7 mouse cellular contexts compared by ENCODE assay signal in the genomic region with DNA sequence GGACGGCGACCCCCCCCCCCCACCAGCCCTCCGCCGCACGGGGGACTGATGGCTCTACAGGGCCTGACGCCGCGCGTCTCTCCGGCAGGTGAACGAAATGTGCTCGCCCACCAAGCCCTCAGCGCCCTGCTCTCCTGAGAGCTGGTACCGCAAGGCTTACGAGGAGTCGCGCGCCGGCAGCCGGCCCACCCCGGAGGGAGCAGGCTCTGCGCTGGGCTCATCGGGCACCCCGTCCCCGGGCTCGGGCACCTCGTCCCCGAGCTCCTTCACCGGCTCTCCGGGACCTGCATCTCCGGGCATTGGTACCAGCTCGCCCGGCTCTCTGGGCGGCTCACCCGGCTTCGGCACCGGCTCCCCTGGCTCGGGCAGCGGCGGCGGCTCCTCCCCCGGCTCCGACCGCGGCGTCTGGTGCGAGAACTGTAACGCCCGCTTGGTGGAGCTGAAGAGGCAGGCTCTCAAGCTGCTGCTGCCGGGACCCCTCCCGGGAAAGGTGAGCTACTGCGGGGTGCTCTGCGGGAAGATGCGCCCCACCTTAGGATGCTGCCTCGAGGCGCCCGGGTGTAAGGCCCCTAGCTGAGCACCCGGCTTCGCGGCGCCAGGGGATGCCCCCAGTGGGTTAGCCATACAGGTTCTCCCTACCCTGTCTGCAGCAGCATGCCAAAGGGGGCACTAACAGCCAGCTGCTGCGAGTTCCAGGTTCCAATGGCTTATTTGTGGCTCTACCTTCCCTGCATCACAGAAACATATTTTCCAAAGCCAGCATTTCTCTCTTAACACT. TPM values are rescaled to one million over a fixed set of nuclear protein-coding genes. Genes with fewer than 3 reads are reported as not detected.
DNase-seq lines count a peak whose midpoint lies in the region; ATAC-seq and TF ChIP-seq lines count a peak whose summit lies in the region.

No protein-coding gene starts in this region.

- peak overlapping the region; percentile 61 for H3ac ChIP-seq in myocyte (ENCODE audit: control insufficient read depth, insufficient read length)

- H3K4me1 ChIP-seq in bone marrow macrophage, adult 2 months (ENCODE audit: control insufficient read depth, insufficient read depth, low read length) = no peaks in the 10 kb centered on the region; the same call in 1 of the 2 replicates
- H3K4me1 ChIP-seq in forebrain, embryonic 11.5 days (replicated peaks; ENCODE audit: control insufficient read depth, insufficient read depth, low read length) = peaks cover 7% of the 10 kb centered on the region; the same call in 1 of the 2 replicates
- H3K4me1 ChIP-seq in heart, embryonic 14.5 days (ENCODE audit: control insufficient read depth in 2 of 2, insufficient read depth in 2 of 2, low read length in 2 of 2) = peaks cover 6 to 32% of the 10 kb centered on the region in 2 experiments
- H3K4me1 ChIP-seq in kidney, postnatal 0 days (replicated peaks; ENCODE audit: insufficient read depth, low read length) = peaks cover 16% of the 10 kb centered on the region
- peaks cover 5% of the 10 kb centered on the region; the same call in 1 of the 2 replicates for H3K4me1 ChIP-seq in liver, adult 2 months (ENCODE audit: control insufficient read depth, insufficient read depth, low read length)
- peaks cover 17% of the 10 kb centered on the region for H3K4me1 ChIP-seq in stomach, embryonic 14.5 days (ENCODE audit: control insufficient read depth, insufficient read depth, low read length)

- no peaks in the 10 kb centered on the region for H3K79me2 ChIP-seq in liver, adult 2 months (ENCODE audit: control insufficient read depth, insufficient read depth, low read length)
- H3K79me2 ChIP-seq in myocyte (ENCODE audit: control insufficient read depth, insufficient read depth) = peaks cover 5% of the 10 kb centered on the region

- WGBS in forebrain, embryonic 11.5 days = under 1% methylated on average over 54 of the region's 62 CpGs
- WGBS in heart, embryonic 14.5 days = under 1% methylated on average over 55 of the region's 62 CpGs
- under 1% methylated on average over 60 of the region's 62 CpGs for WGBS in kidney, postnatal 0 days
- 1% methylated on average over 62 of the region's 62 CpGs for WGBS in liver, adult 2 months
- WGBS in stomach, embryonic 14.5 days = under 1% methylated on average over 62 of the region's 62 CpGs

- H3K9me3 ChIP-seq in forebrain, embryonic 11.5 days (ENCODE audit: control insufficient read depth, low read length) = no peaks in the 10 kb centered on the region
- no peaks in the 10 kb centered on the region for H3K9me3 ChIP-seq in heart, embryonic 14.5 days (ENCODE audit: control insufficient read depth, low read length)
- H3K9me3 ChIP-seq in kidney, postnatal 0 days (replicated peaks; ENCODE audit: low read length) = no peaks in the 10 kb centered on the region
- no peaks in the 10 kb centered on the region for H3K9me3 ChIP-seq in stomach, embryonic 14.5 days (ENCODE audit: control insufficient read depth, low read depth, low read length)

- no peaks in the 10 kb centered on the region for H3K36me3 ChIP-seq in forebrain, embryonic 11.5 days (ENCODE audit: control insufficient read depth, insufficient read depth, low read length)
- peaks cover 21% of the 10 kb centered on the region for H3K36me3 ChIP-seq in heart, embryonic 14.5 days (ENCODE audit: control insufficient read depth, insufficient read depth, low read length)
- H3K36me3 ChIP-seq in kidney, postnatal 0 days (ENCODE audit: insufficient read depth, low read length) = no peaks in the 10 kb centered on the region
- no peaks in the 10 kb centered on the region for H3K36me3 ChIP-seq in liver, adult 2 months (ENCODE audit: control insufficient read depth, insufficient read depth, low read length)
- peaks cover 3% of the 10 kb centered on the region for H3K36me3 ChIP-seq in myocyte (ENCODE audit: control insufficient read depth, insufficient read depth)
- H3K36me3 ChIP-seq in stomach, embryonic 14.5 days (ENCODE audit: control insufficient read depth, insufficient read depth, low read length) = no peaks in the 10 kb centered on the region; the same call in 1 of the 2 replicates

- H3K4me3 ChIP-seq in bone marrow macrophage, adult 2 months (ENCODE audit: insufficient read depth, low read length) = peak overlapping the region; percentile 62
- peak overlapping the region; percentile 56 for H3K4me3 ChIP-seq in forebrain, embryonic 11.5 days (ENCODE audit: low read depth, low read length)
- H3K4me3 ChIP-seq in heart, embryonic 14.5 days (ENCODE audit: control insufficient read depth in 1 of 2, insufficient read depth in 1 of 2, low read depth in 1 of 2, low read length in 2 of 2) = peak overlapping the region; percentile 61 to 85
- H3K4me3 ChIP-seq in kidney, postnatal 0 days (replicated peaks; ENCODE audit: low read depth, low read length) = peak overlapping the region; percentile 71
- H3K4me3 ChIP-seq in liver, adult 2 months (ENCODE audit: insufficient read depth, low read depth, low read length) = peak overlapping the region; percentile 28; the same call in 1 of the 2 replicates
- H3K4me3 ChIP-seq in myocyte = peak overlapping the region; percentile 76
- H3K4me3 ChIP-seq in stomach, embryonic 14.5 days (ENCODE audit: low read depth, low read length) = peak overlapping the region; percentile 67

- H3K27ac ChIP-seq in bone marrow macrophage, adult 2 months (ENCODE audit: insufficient read depth, low read depth, low read length) = no peak overlapping the region
- H3K27ac ChIP-seq in forebrain, embryonic 11.5 days (ENCODE audit: low read depth, low read length) = no peak overlapping the region
- peak overlapping the region; percentile 10 to 86; a peak in 3 of 4 replicates for H3K27ac ChIP-seq in heart, embryonic 14.5 days (replicated peaks in 1 of 2; ENCODE audit: control insufficient read depth in 1 of 2, insufficient read depth in 1 of 2, low read depth in 2 of 2, low read length in 2 of 2)
- H3K27ac ChIP-seq in kidney, postnatal 0 days = no peak overlapping the region
- no peak overlapping the region for H3K27ac ChIP-seq in liver, adult 2 months (replicated peaks; ENCODE audit: insufficient read depth, low read depth, low read length)
- peak overlapping the region; percentile 28; the same call in 1 of the 2 replicates for H3K27ac ChIP-seq in stomach, embryonic 14.5 days (ENCODE audit: low read length)

- peak overlapping the region; percentile 100 for H3K4me2 ChIP-seq in forebrain, embryonic 11.5 days (ENCODE audit: low read depth, low read length, severe bottlenecking)
- peak overlapping the region; percentile 100 for H3K4me2 ChIP-seq in heart, embryonic 14.5 days (ENCODE audit: low read length)
- H3K4me2 ChIP-seq in kidney, postnatal 0 days (ENCODE audit: low read length) = peak overlapping the region; percentile 100
- peak overlapping the region; percentile 100 for H3K4me2 ChIP-seq in myocyte (ENCODE audit: low read depth)
- peak overlapping the region; percentile 100 for H3K4me2 ChIP-seq in stomach, embryonic 14.5 days (replicated peaks; ENCODE audit: low read depth, low read length)

- peak overlapping the region; percentile 63 for H3K9ac ChIP-seq in forebrain, embryonic 11.5 days (ENCODE audit: low read length)
- peak overlapping the region; percentile 88 for H3K9ac ChIP-seq in heart, embryonic 14.5 days (ENCODE audit: low read length)
- peak overlapping the region; percentile 62 for H3K9ac ChIP-seq in kidney, postnatal 0 days (ENCODE audit: low read depth, low read length)
- peak overlapping the region; percentile 36; the same call in 1 of the 2 replicates for H3K9ac ChIP-seq in liver, adult 2 months (ENCODE audit: low read depth, low read length)
- peak overlapping the region; percentile 55 for H3K9ac ChIP-seq in stomach, embryonic 14.5 days (replicated peaks; ENCODE audit: low read depth, low read length)

- peak; percentile 91 for DNase-seq in forebrain, embryonic 11.5 days (ENCODE audit: low spot score)
- DNase-seq in kidney, postnatal 0 days (ENCODE audit: low spot score) = peak; percentile 92
- peak; percentile 6 for DNase-seq in liver, adult 2 months (ENCODE audit: extremely low read depth, low read depth, low spot score)

- ATAC-seq in forebrain, embryonic 11.5 days (replicated peaks; ENCODE audit: low FRiP score) = peak; percentile 34
- 0 out of 2 replicates have a peak, but pooled peaks have one; percentile 0 for ATAC-seq in heart, embryonic 14.5 days (ENCODE audit: insufficient number of reproducible peaks, insufficient read depth, low FRiP score, low read depth)
- ATAC-seq in kidney, postnatal 0 days (replicated peaks; ENCODE audit: low FRiP score, low read depth) = peak; percentile 33
- peak; percentile 30; the same call in 1 of the 2 replicates for ATAC-seq in stomach, embryonic 14.5 days (ENCODE audit: insufficient number of reproducible peaks, insufficient read depth, low FRiP score, low read depth)

- TF ChIP-seq POLR2A in bone marrow macrophage, adult 2 months (IDR thresholded peaks at IDR 0.05; ENCODE audit: borderline replicate concordance, low read depth, low read length) = no peak
- no peak for TF ChIP-seq POLR2A in liver, adult 2 months (IDR thresholded peaks at IDR 0.05; ENCODE audit: extremely low read depth, insufficient read depth, low read length)
- no peak for TF ChIP-seq POLR2A in myocyte (IDR thresholded peaks at IDR 0.05; ENCODE audit: insufficient read length, low read depth)

- peak; percentile 32; the same call in 1 of the 2 replicates for TF ChIP-seq CTCF in bone marrow macrophage, adult 2 months (IDR thresholded peaks at IDR 0.05; ENCODE audit: low read depth, low read length)
- peak; percentile 75 for TF ChIP-seq CTCF in kidney, postnatal 0 days (IDR thresholded peaks at IDR 0.05; ENCODE audit: low read depth)
- TF ChIP-seq CTCF in liver, adult 2 months (IDR thresholded peaks at IDR 0.05; ENCODE audit: low read depth, low read length) = peak; percentile 68

- H3K27me3 ChIP-seq in forebrain, embryonic 11.5 days (ENCODE audit: control insufficient read depth, insufficient read depth, low read length) = peaks cover 29% of the 10 kb centered on the region
- H3K27me3 ChIP-seq in heart, embryonic 14.5 days (ENCODE audit: control insufficient read depth, insufficient read depth, low read length) = no peaks in the 10 kb centered on the region
- peaks cover 5% of the 10 kb centered on the region for H3K27me3 ChIP-seq in kidney, postnatal 0 days (ENCODE audit: insufficient read depth, low read length)
- H3K27me3 ChIP-seq in liver, adult 2 months (ENCODE audit: control insufficient read depth, insufficient read depth, low read length) = peaks cover 20% of the 10 kb centered on the region
- no peaks in the 10 kb centered on the region for H3K27me3 ChIP-seq in myocyte (ENCODE audit: control insufficient read depth, insufficient read depth, insufficient read length)
- no peaks in the 10 kb centered on the region for H3K27me3 ChIP-seq in stomach, embryonic 14.5 days (ENCODE audit: control insufficient read depth, insufficient read depth, low read length)

RNA-seq across cellular contexts. Expression of gene Kif26b, which starts 1.6 kb away (rescaled TPM):
- 0.15 and 0.17 TPM in 2 replicates for polyA plus RNA-seq in bone marrow macrophage, adult 2 months (2012; ENCODE audit: insufficient read depth, insufficient read length, missing spikeins)
- polyA plus RNA-seq in forebrain, embryonic 11.5 days (2014; fragmentation: Nextera tagmentation; extraction: Ambion mirVana) = 6.0 and 8.1 TPM in 2 replicates
- polyA plus RNA-seq in heart, embryonic 14.5 days (2014; fragmentation: Nextera tagmentation; extraction: Ambion mirVana) = 12.7 and 14.4 TPM in 2 replicates
- 6.4 and 6.9 TPM in 2 replicates for polyA plus RNA-seq in kidney, postnatal 0 days (2015; fragmentation: Nextera tagmentation; extraction: Ambion mirVana)
- 0.27 and 0.28 TPM in 2 replicates for total RNA-seq in liver, adult 2 months (2014; rRNA removed)
- 0.10 and 0.15 TPM in 2 replicates for polyA plus RNA-seq in liver, adult 2 months (2012; rRNA removed)
- 5.9 TPM for polyA plus RNA-seq in myocyte (2012; fragmentation: generic; extraction: Trizol)
- polyA plus RNA-seq in stomach, embryonic 14.5 days (2014; fragmentation: Nextera tagmentation; extraction: Ambion mirVana) = 7.6 and 8.1 TPM in 2 replicates

Comparison
In these comparisons a context has a peak if more than half of its experiments do, and no peak if none do; other contexts are left out.
1. H3K27ac ChIP-seq: peak in heart, embryonic 14.5 days (2 of 2) and stomach, embryonic 14.5 days (single experiment); none in bone marrow macrophage, adult 2 months (single experiment), forebrain, embryonic 11.5 days (single experiment), kidney, postnatal 0 days (single experiment) and liver, adult 2 months (single experiment).
2. DNase-seq: peak in every context shown above with its lines; median percentile 92 in kidney, postnatal 0 days; 91 in forebrain, embryonic 11.5 days; 6 in liver, adult 2 months.
3. H3K9ac ChIP-seq: peak in every context shown above with its lines; median percentile 88 in heart, embryonic 14.5 days; 63 in forebrain, embryonic 11.5 days; 62 in kidney, postnatal 0 days; 55 in stomach, embryonic 14.5 days; 36 in liver, adult 2 months.
4. Peak in every context shown above with its lines, with median percentiles within 50 percentile points of each other: H3K4me3 ChIP-seq, CTCF ChIP-seq, ATAC-seq and H3K4me2 ChIP-seq.